Mouse (Mus musculus) heart, adult 2 months (tissue): ENCODE measurements around the gene Prdm16. TPM values are rescaled to one million over a fixed set of nuclear protein-coding genes. Genes with fewer than 3 reads are reported as not detected.
A peak's percentile ranks its signal among the peaks of the same experiment; 100 is the strongest.

Source experiments
- DNase-seq, 2 experiments: peaks; one replicate each; pipeline ENCODE4 v3.0.0; 2021
- H3K27ac ChIP-seq: fragments of 200-600 bp; 2 replicates; pipeline ENCODE4 v1.8.1; 2022
- H3K27me3 ChIP-seq: fragments of 200-500 bp; 2 replicates; pipeline ENCODE4 v1.6.1; 2012; ENCODE audit warnings: mild to moderate bottlenecking, low read length, inconsistent platforms, mixed read lengths; ENCODE audit not compliant: control insufficient read depth, insufficient read depth
- H3K36me3 ChIP-seq: fragments of 200-500 bp; 2 replicates; pipeline ENCODE4 v1.6.1; 2012; ENCODE audit warnings: low read length, inconsistent platforms; ENCODE audit not compliant: control insufficient read depth, insufficient read depth
- H3K4me1 ChIP-seq: fragments of 200-500 bp; 2 replicates; pipeline ENCODE4 v1.6.1; 2011; ENCODE audit warnings: low read length; ENCODE audit not compliant: control insufficient read depth, insufficient read depth
- H3K4me3 ChIP-seq: fragments of 200-600 bp; 2 replicates; pipeline ENCODE4 v1.8.1; 2022
- H3K79me2 ChIP-seq: fragments of 200-500 bp; replicated peaks from 2 replicates; pipeline ENCODE4 v1.6.1; 2012; ENCODE audit warnings: mild to moderate bottlenecking, inconsistent platforms, low read length, moderate library complexity, mixed read lengths; ENCODE audit not compliant: control insufficient read depth, insufficient read depth
- H3K9ac ChIP-seq: fragments of 200-500 bp; 2 replicates; pipeline ENCODE4 v1.6.1; 2012; ENCODE audit warnings: low read depth, mild to moderate bottlenecking, control low read depth, inconsistent platforms, low read length, mixed read lengths
- CTCF ChIP-seq: fragments of 200-600 bp; IDR thresholded peaks from 2 replicates; pipeline ENCODE4 v1.8.1; 2022; ENCODE audit warnings: antibody characterized with exemption, mild to moderate bottlenecking, moderate library complexity
- EP300 ChIP-seq: fragments of 200-500 bp; IDR thresholded peaks from 2 replicates; pipeline ENCODE4 v1.6.1; 2011; ENCODE audit warnings: low read depth, low read length, control low read depth; ENCODE audit not compliant: insufficient read depth
- POLR2A ChIP-seq: fragments of 200-500 bp; IDR thresholded peaks from 2 replicates; pipeline ENCODE4 v1.6.1; 2011; ENCODE audit warnings: mild to moderate bottlenecking, low read depth, low read length, control low read depth; ENCODE audit not compliant: insufficient read depth
- WGBS: fragments of 180-500 bp; shearing (Covaris S2); methylation state at CpG from one replicate; pipeline ENCODE4 v1.1.7; 2018; 5-methylcytosine and 5-hydroxymethylcytosine counted together
- intact Hi-C: fragments of 180-260 bp; cut with DNase I; formaldehyde crosslinking; loops from one replicate; pipeline ENCODE4 v1.15.1; 2025
- polyA plus RNA-seq: library from polyadenylated mRNA; depleted of rRNA; stranded (reverse); fragments of >200 nt; gene quantifications from 2 replicates; pipeline ENCODE4 v1.2.3, GENCODE M21; 2012
- total RNA-seq, 2 experiments: library from RNA; stranded (reverse); gene quantifications; 2 replicates each; pipeline ENCODE4 v1.2.3; 2021

Gene Prdm16
- total and polyA plus RNA-seq, 3 experiments = 7.6 to 18.1 (median 16.8) TPM

GRCm38 (mm10) chr4:154370841-154371240 is 265.8 kb downstream of the Prdm16 start:
- no peak for TF ChIP-seq POLR2A
- no peak for TF ChIP-seq CTCF
- no peak for TF ChIP-seq EP300
- Histone ChIP-seq H3K27ac (no peak overlapping the region), H3K4me1 (no peaks in the 10 kb centered on the region; the same call in 1 of the 2 replicates), H3K4me3 (no peak overlapping the region), H3K9ac (no peak overlapping the region), H3K79me2 (no peaks in the 10 kb centered on the region), H3K27me3 (no peaks in the 10 kb centered on the region), H3K36me3 (no peaks in the 10 kb centered on the region)
- DNase-seq = no peak
- 61% methylated on average over 8 of the region's 8 CpGs for WGBS
- intact Hi-C loops = no loop called here

GRCm38 (mm10) chr4:154369089-154369488 is 267.6 kb downstream of the Prdm16 start:
- no peak overlapping the region for H3K4me3 ChIP-seq
- 60% methylated on average over 5 of the region's 5 CpGs for WGBS
- TF ChIP-seq CTCF (no peak), EP300 (no peak), POLR2A (no peak)
- intact Hi-C loops = no loop called here
- H3K27ac ChIP-seq = no peak overlapping the region
- no peaks in the 10 kb centered on the region for H3K36me3 ChIP-seq
- DNase-seq = no peak
- H3K79me2 ChIP-seq = no peaks in the 10 kb centered on the region
- no peaks in the 10 kb centered on the region; the same call in 1 of the 2 replicates for H3K4me1 ChIP-seq
- no peaks in the 10 kb centered on the region for H3K27me3 ChIP-seq
- H3K9ac ChIP-seq = no peak overlapping the region

GRCm38 (mm10) chr4:154366836-154367235 is 269.8 kb downstream of the Prdm16 start:
- no peak overlapping the region for H3K9ac ChIP-seq
- no peak for DNase-seq
- no peaks in the 10 kb centered on the region for H3K79me2 ChIP-seq
- no peaks in the 10 kb centered on the region for H3K27me3 ChIP-seq
- H3K27ac ChIP-seq = no peak overlapping the region
- intact Hi-C loops = no loop called here
- TF ChIP-seq EP300 (no peak), CTCF (peak; percentile 44), POLR2A (no peak)
- no peak overlapping the region for H3K4me3 ChIP-seq
- no peaks in the 10 kb centered on the region for H3K36me3 ChIP-seq
- H3K4me1 ChIP-seq = no peaks in the 10 kb centered on the region; the same call in 1 of the 2 replicates
- WGBS = 81% methylated on average over 6 of the region's 6 CpGs

- 78% methylated on average over 2 of the region's 2 CpGs for WGBS
- Histone ChIP-seq H3K27me3 (no peaks in the 10 kb centered on the region), H3K79me2 (no peaks in the 10 kb centered on the region), H3K4me1 (no peaks in the 10 kb centered on the region), H3K27ac (no peak overlapping the region), H3K4me3 (no peak overlapping the region), H3K36me3 (no peaks in the 10 kb centered on the region), H3K9ac (no peak overlapping the region)
- TF ChIP-seq CTCF = no peak
- TF ChIP-seq EP300 = no peak
- TF ChIP-seq POLR2A = no peak
- DNase-seq = no peak
- intact Hi-C loops = no loop called here
Observed at GRCm38 (mm10) chr4:154364752-154365151, 271.9 kb downstream of the Prdm16 start.

- Histone ChIP-seq H3K4me3 (no peak overlapping the region), H3K4me1 (peaks cover 3% of the 10 kb centered on the region; the same call in 1 of the 2 replicates), H3K27me3 (no peaks in the 10 kb centered on the region), H3K9ac (no peak overlapping the region), H3K36me3 (no peaks in the 10 kb centered on the region; the same call in 1 of the 2 replicates), H3K27ac (no peak overlapping the region), H3K79me2 (no peaks in the 10 kb centered on the region)
- no peak for DNase-seq
- intact Hi-C loops = no loop called here
- no peak for TF ChIP-seq EP300
- no peak for TF ChIP-seq CTCF
- no peak for TF ChIP-seq POLR2A
- 85% methylated on average over 3 of the region's 3 CpGs for WGBS
Observed at GRCm38 (mm10) chr4:154360850-154361249, 275.8 kb downstream of the Prdm16 start.

DNA sequence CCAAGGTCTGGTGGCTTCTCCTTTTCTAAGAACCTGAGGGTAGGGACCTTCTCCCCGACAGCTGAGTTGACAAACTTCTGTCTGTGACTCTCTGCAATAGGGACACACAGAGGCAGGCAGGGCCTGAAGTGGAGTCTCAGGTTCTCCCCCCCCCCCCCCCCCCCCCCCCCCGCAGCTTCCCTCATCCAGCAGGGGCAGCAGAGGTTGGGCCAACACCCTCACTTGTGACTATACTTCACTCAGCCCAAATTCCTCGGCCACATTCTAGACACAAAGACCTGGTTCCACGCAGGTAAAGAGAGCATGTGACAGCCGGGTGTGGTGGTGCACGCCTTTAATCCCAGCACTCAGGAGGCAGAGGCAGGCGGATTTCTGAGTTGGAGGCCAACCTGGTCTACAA is 276.2 kb downstream of the Prdm16 start:
- Histone ChIP-seq H3K36me3 (no peaks in the 10 kb centered on the region; the same call in 1 of the 2 replicates), H3K4me3 (no peak overlapping the region), H3K9ac (no peak overlapping the region), H3K27ac (no peak overlapping the region), H3K4me1 (peaks cover 3% of the 10 kb centered on the region; the same call in 1 of the 2 replicates), H3K27me3 (no peaks in the 10 kb centered on the region), H3K79me2 (no peaks in the 10 kb centered on the region)
- 84% methylated on average over 7 of the region's 7 CpGs for WGBS
- intact Hi-C loops = no loop called here
- TF ChIP-seq CTCF (no peak), EP300 (no peak), POLR2A (no peak)
- DNase-seq = no peak
